Mouse (Mus musculus) spleen, adult 2 months (tissue): ENCODE measurements at regions not wholly inside any gene's neighbourhood (a gene's known extent, or its start where the extent isn't known, plus 50 kb on each side); places are given as distances from the start of the nearest gene placed in this dataset.

Experiments
- CTCF ChIP-seq: fragments of 200-500 bp; IDR thresholded peaks from 2 replicates; pipeline ENCODE4 v1.5.1; 2011; ENCODE audit warnings: mild to moderate bottlenecking, inconsistent platforms; ENCODE audit not compliant: insufficient read depth, insufficient read length, insufficient replicate concordance; ENCODE audit errors: extremely low read depth
- POLR2A ChIP-seq: fragments of 200-500 bp; IDR thresholded peaks from 2 replicates; pipeline ENCODE4 v1.6.1; 2011; ENCODE audit warnings: low read depth, low read length, inconsistent platforms

- no peak for TF ChIP-seq CTCF
- no peak for TF ChIP-seq POLR2A
Measured at GRCm38 (mm10) chr15:94023501-94023900, 427.8 kb upstream of the Prickle1 start.
